Mouse (Mus musculus) liver, embryonic 15.5 days (tissue): Measurements from ENCODE around the gene Cntnap2. TPM values are rescaled to one million over a fixed set of nuclear protein-coding genes. Genes with fewer than 3 reads are reported as not detected.

Source experiments
- ATAC-seq: fragments of 200-750 bp; cut with Nextera tagmentation; 2 replicates; pipeline ENCODE4 v1.8.0; 2017; ENCODE audit warnings: moderate number of reproducible peaks, mild to moderate bottlenecking, moderate library complexity; ENCODE audit not compliant: insufficient read depth
- H3K27ac ChIP-seq: fragments of 300-500 bp; sonication (generic); replicated peaks from 2 replicates; pipeline ENCODE4 v1.5.1; 2015; ENCODE audit warnings: mild to moderate bottlenecking, inconsistent platforms
- H3K27me3 ChIP-seq: fragments of 300-500 bp; sonication (generic); 2 replicates; pipeline ENCODE4 v1.6.1; 2015; ENCODE audit warnings: mild to moderate bottlenecking, inconsistent platforms
- H3K36me3 ChIP-seq: fragments of 300-500 bp; sonication (generic); replicated peaks from 2 replicates; pipeline ENCODE4 v1.6.1; 2015; ENCODE audit warnings: moderate library complexity, mild to moderate bottlenecking, inconsistent platforms
- H3K4me1 ChIP-seq: fragments of 300-500 bp; sonication (generic); replicated peaks from 2 replicates; pipeline ENCODE4 v1.6.1; 2015; ENCODE audit warnings: inconsistent platforms
- H3K4me2 ChIP-seq: fragments of 300-500 bp; sonication (generic); 2 replicates; pipeline ENCODE4 v1.6.1; 2015; ENCODE audit warnings: moderate library complexity, mild to moderate bottlenecking, inconsistent platforms
- H3K4me3 ChIP-seq: fragments of 300-500 bp; sonication (generic); replicated peaks from 2 replicates; pipeline ENCODE4 v1.5.1; 2015; ENCODE audit warnings: mild to moderate bottlenecking, inconsistent platforms
- H3K9ac ChIP-seq: fragments of 300-500 bp; sonication (generic); 2 replicates; pipeline ENCODE4 v1.6.1; 2015; ENCODE audit warnings: moderate library complexity, mild to moderate bottlenecking, inconsistent platforms
- H3K9me3 ChIP-seq: fragments of 300-500 bp; sonication (generic); replicated peaks from 2 replicates; pipeline ENCODE4 v1.6.1; 2016; ENCODE audit warnings: inconsistent platforms
- WGBS: fragments of 180-500 bp; shearing (Covaris S2); methylation state at CpG from one replicate; pipeline ENCODE4 v1.1.7; 2015; ENCODE audit warnings: mixed read lengths; ENCODE audit not compliant: insufficient replicate concordance; 5-methylcytosine and 5-hydroxymethylcytosine counted together
- polyA plus RNA-seq: library from polyadenylated mRNA; unstranded; fragments of >200 nt; fragmentation: Nextera tagmentation; extraction: Ambion mirVana; gene quantifications from 2 replicates; pipeline ENCODE4 v1.2.1, GENCODE M21; 2015

The Cntnap2 gene
- polyA plus RNA-seq, 1 experiment from 2014 or later: 0.43 TPM

DNA sequence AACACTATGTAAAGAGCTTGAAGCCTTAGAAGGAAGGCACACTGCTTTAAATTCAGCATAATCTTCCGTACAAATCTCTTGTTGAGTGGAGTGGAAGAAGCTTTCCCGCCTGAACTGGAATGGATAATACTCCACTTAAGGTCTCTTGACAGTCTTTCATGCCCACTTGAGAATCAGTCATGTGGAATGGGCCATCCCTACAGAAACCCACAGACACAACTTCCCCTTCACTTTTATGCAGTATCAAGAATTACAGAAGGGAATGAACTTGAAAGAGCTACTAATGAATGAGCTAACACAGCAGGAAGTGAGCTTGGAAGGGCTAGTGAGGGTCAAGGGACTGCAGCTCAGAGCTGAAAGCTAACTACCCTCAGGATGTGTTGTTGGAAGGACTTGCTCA lies 1021.1 kb downstream of the Cntnap2 start:
- 60% methylated on average over 2 of the region's 2 CpGs for WGBS

DNA sequence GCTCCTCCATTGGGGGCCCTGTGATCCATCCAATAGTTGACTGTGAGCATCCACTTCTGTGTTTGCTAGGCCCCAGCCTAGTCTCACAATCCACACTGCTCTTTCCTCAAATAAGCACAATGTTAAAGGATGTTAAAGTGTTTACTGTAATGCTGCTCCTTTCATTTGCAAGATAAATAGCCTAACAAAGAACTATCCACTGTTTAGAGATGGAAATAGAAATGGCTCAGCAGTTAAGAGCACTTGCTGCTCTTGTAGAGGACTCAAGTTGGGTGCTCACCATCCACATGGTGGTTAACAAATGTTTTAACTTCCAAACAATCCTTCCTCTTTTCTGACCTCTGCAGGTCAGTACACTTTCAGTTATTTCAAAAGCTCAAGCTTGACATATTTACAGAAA lies 1022.3 kb downstream of the Cntnap2 start:
- Histone ChIP-seq H3K27ac (no peak overlapping the region), H3K4me3 (no peak overlapping the region), H3K9ac (no peak overlapping the region), H3K4me2 (no peak overlapping the region), H3K36me3 (no peaks in the 10 kb centered on the region), H3K27me3 (no peaks in the 10 kb centered on the region), H3K9me3 (no peaks in the 10 kb centered on the region), H3K4me1 (no peaks in the 10 kb centered on the region)
- ATAC-seq: no peak

More for the DNA sequence above, 1021.1 kb downstream of the Cntnap2 start:
- Histone ChIP-seq H3K9ac (no peak overlapping the region), H3K4me1 (no peaks in the 10 kb centered on the region), H3K27me3 (no peaks in the 10 kb centered on the region), H3K27ac (no peak overlapping the region), H3K9me3 (no peaks in the 10 kb centered on the region), H3K4me2 (no peak overlapping the region), H3K4me3 (no peak overlapping the region), H3K36me3 (no peaks in the 10 kb centered on the region)
- no peak for ATAC-seq

DNA sequence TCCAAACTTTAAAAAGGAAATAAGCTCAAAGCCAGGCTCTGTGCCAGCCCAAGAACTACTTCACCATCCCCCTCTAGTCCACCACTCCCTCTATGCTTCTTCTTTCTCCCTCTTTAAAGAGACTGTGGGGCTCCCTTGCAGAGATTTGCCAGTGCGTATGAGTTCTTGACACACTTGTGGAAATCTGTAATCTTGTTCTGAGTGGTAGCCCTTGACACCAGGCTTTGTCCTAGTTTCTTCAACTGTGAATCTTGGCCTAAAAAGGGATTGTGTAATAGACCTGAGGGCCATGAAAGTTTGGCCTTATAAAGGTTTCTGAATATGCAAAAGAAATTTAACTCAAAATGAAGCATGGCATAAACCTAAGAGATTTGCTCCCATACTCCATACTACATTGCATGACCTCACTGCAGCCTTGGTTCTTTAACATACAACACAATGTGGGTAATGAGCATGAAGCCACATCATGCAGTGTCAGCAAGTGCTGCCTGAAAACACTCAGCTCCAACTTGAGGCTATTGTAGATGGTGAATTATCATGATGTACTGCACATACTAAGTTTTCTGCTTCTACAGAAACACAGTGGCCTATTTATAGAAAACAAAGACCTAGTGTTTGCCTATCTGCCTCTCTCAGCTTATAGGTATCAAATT lies 1084.2 kb downstream of the Cntnap2 start:
- Histone ChIP-seq H3K4me1 (no peaks in the 10 kb centered on the region), H3K4me2 (no peak overlapping the region), H3K27me3 (no peaks in the 10 kb centered on the region), H3K4me3 (no peak overlapping the region), H3K36me3 (no peaks in the 10 kb centered on the region), H3K9ac (no peak overlapping the region), H3K9me3 (no peaks in the 10 kb centered on the region), H3K27ac (no peak overlapping the region)
- no peak for ATAC-seq
- WGBS: 82% methylated on average over 1 of the region's 1 CpGs

DNA sequence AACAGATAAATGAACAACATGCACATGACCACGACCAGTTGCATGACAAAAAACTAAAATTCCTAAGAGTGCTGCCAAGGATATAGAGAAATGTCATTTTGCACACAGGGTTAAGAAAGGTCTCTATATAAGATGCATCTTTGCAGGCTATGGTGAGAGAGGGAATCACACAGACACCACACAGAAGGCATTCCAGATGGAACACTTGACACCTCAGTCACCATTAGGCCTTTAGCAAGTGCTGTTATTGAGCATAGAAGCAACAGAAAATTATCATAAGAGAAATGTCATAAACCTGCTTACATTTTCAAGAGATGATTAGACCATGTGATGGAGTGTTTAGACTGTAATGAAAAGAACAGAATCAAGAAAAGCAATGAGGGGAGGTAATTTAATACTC lies 1107.7 kb downstream of the Cntnap2 start:
- ATAC-seq: no peak
- Histone ChIP-seq H3K9me3 (no peaks in the 10 kb centered on the region), H3K4me3 (no peak overlapping the region), H3K27ac (no peak overlapping the region), H3K4me1 (no peaks in the 10 kb centered on the region), H3K4me2 (no peak overlapping the region), H3K27me3 (no peaks in the 10 kb centered on the region), H3K36me3 (no peaks in the 10 kb centered on the region), H3K9ac (no peak overlapping the region)
- WGBS: 46% methylated on average over 1 of the region's 1 CpGs

GRCm38 (mm10) chr6:46197298-46197697 lies 1138.1 kb downstream of the Cntnap2 start:
- H3K27me3 ChIP-seq: no peaks in the 10 kb centered on the region
- ATAC-seq: no peak
- H3K36me3 ChIP-seq: no peaks in the 10 kb centered on the region
- H3K4me2 ChIP-seq: no peak overlapping the region
- no peak overlapping the region for H3K9ac ChIP-seq
- H3K4me1 ChIP-seq: no peaks in the 10 kb centered on the region
- no peak overlapping the region for H3K4me3 ChIP-seq
- H3K27ac ChIP-seq: no peak overlapping the region
- no peaks in the 10 kb centered on the region for H3K9me3 ChIP-seq
- 56% methylated on average over 2 of the region's 2 CpGs for WGBS

DNA sequence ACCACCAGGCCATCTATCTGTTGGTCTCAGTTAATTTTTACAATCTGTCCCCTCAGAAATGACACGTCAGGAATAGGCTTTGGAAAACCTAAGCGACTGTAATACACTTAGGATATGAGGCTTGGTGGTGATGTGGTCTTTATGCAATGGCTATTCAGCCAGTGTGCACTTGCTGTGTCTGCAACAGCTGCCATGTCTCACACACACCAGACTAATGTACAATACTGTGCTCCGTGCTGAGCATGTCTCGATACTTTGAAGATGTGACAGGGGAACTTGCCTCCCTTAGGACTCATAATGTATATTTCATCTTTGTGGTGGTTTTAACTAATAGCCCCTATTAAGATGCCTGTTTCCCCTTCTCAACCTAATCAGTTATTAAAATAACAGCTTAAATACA lies 1142.7 kb downstream of the Cntnap2 start:
- H3K9ac ChIP-seq: no peak overlapping the region
- 62% methylated on average over 4 of the region's 4 CpGs for WGBS

DNA sequence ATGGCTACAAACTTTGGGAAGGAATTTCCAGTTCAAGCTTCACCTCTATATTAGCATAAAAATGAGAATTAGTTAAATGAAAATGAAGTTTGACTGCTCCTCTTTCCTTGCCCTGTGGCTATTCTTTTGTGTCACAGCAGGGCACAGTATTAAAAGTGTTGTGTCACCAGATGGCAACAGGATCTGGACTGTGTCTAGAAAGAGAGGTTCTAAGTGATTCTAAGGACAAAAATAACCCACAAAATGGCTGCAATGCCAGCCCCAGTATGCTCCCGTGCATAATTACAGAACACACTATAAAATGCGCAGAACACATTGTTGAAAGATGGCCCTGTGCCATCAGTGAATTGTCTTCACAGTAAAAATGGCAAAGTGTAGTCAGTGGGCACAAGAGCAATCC lies 1146.4 kb downstream of the Cntnap2 start:
- no peaks in the 10 kb centered on the region for H3K27me3 ChIP-seq
- H3K4me3 ChIP-seq: no peak overlapping the region
- H3K4me1 ChIP-seq: no peaks in the 10 kb centered on the region
- H3K36me3 ChIP-seq: no peaks in the 10 kb centered on the region
- H3K4me2 ChIP-seq: no peak overlapping the region
- no peak for ATAC-seq
- WGBS: 65% methylated on average over 2 of the region's 2 CpGs
- H3K9ac ChIP-seq: no peak overlapping the region
- H3K27ac ChIP-seq: no peak overlapping the region
- no peaks in the 10 kb centered on the region for H3K9me3 ChIP-seq

More for the DNA sequence above, 1142.7 kb downstream of the Cntnap2 start:
- Histone ChIP-seq H3K4me1 (no peaks in the 10 kb centered on the region), H3K36me3 (no peaks in the 10 kb centered on the region), H3K4me3 (no peak overlapping the region), H3K27ac (no peak overlapping the region), H3K4me2 (no peak overlapping the region), H3K27me3 (no peaks in the 10 kb centered on the region), H3K9me3 (no peaks in the 10 kb centered on the region)
- no peak for ATAC-seq

- H3K4me2 ChIP-seq: no peak overlapping the region
- no peak for ATAC-seq
- H3K36me3 ChIP-seq: no peaks in the 10 kb centered on the region
- WGBS: 78% methylated on average over 1 of the region's 1 CpGs
- H3K4me1 ChIP-seq: no peaks in the 10 kb centered on the region
- H3K9me3 ChIP-seq: no peaks in the 10 kb centered on the region
- H3K27ac ChIP-seq: no peak overlapping the region
- no peak overlapping the region for H3K4me3 ChIP-seq
- no peaks in the 10 kb centered on the region for H3K27me3 ChIP-seq
- H3K9ac ChIP-seq: no peak overlapping the region
Observed at GRCm38 (mm10) chr6:46232889-46233288, 1173.7 kb downstream of the Cntnap2 start.

DNA sequence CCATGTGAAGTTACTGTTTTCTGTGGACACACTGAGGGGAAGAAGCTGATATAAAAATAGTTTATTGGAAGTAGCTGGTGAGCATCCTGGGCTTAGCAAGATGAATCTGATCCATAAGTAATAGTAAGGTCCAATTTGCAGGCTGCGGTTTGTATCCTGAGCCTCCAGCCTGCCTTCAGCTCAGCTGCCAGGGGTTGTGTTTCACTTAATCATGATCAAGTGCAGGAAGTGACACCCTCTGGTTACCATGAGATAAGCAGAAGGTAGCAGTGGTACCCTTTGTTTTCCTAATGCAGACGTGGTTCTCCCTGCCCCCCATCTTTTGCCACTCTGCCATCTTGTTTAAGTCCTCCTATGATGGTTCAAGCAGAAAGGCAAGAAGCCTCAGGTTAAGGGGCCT lies 1181.2 kb downstream of the Cntnap2 start:
- Histone ChIP-seq H3K9me3 (no peaks in the 10 kb centered on the region), H3K4me3 (no peak overlapping the region), H3K9ac (no peak overlapping the region), H3K4me1 (no peaks in the 10 kb centered on the region), H3K27ac (no peak overlapping the region), H3K4me2 (no peak overlapping the region), H3K36me3 (no peaks in the 10 kb centered on the region), H3K27me3 (no peaks in the 10 kb centered on the region)
- ATAC-seq: no peak
- WGBS: 7% methylated on average over 2 of the region's 2 CpGs

- WGBS: 35% methylated on average over 1 of the region's 1 CpGs
- Histone ChIP-seq H3K27me3 (no peaks in the 10 kb centered on the region), H3K27ac (no peak overlapping the region), H3K9me3 (no peaks in the 10 kb centered on the region), H3K9ac (no peak overlapping the region), H3K4me3 (no peak overlapping the region), H3K4me2 (no peak overlapping the region), H3K4me1 (no peaks in the 10 kb centered on the region), H3K36me3 (no peaks in the 10 kb centered on the region)
- ATAC-seq: no peak
Observed at GRCm38 (mm10) chr6:46263171-46263570, 1204.0 kb downstream of the Cntnap2 start.

- ATAC-seq: no peak
- H3K27ac ChIP-seq: no peak overlapping the region
- H3K4me3 ChIP-seq: no peak overlapping the region
- H3K36me3 ChIP-seq: no peaks in the 10 kb centered on the region
- no peaks in the 10 kb centered on the region for H3K9me3 ChIP-seq
- no peak overlapping the region for H3K4me2 ChIP-seq
- H3K4me1 ChIP-seq: no peaks in the 10 kb centered on the region
- no peaks in the 10 kb centered on the region for H3K27me3 ChIP-seq
- WGBS: 72% methylated on average over 5 of the region's 5 CpGs
- H3K9ac ChIP-seq: no peak overlapping the region
Observed at GRCm38 (mm10) chr6:46346946-46347345, 1287.8 kb downstream of the Cntnap2 start.

DNA sequence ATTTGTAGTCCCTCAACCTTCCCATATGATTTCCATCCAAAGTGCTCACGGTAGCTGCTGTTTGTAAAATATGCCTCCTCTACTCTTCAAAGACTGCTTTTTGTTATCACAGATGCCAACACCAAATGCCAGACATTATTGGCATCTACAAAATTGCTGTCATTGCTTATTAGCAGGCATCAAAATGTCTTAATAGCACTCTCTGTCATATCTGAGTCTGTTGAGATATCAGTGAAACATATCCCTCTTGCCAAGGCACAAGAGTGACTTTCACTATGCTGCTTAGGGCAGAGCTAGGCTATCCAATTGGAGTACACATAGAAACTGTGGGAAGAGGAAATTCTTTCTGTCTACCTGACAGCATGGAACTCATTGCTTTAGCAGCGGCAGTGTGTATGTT lies 1301.9 kb downstream of the Cntnap2 start:
- no peaks in the 10 kb centered on the region for H3K9me3 ChIP-seq
- no peak overlapping the region for H3K27ac ChIP-seq
- H3K9ac ChIP-seq: no peak overlapping the region
- no peaks in the 10 kb centered on the region for H3K27me3 ChIP-seq
- no peak for ATAC-seq
- H3K4me3 ChIP-seq: no peak overlapping the region
- no peak overlapping the region for H3K4me2 ChIP-seq
- no peaks in the 10 kb centered on the region for H3K4me1 ChIP-seq
- no peaks in the 10 kb centered on the region for H3K36me3 ChIP-seq
- WGBS: 68% methylated on average over 2 of the region's 2 CpGs
